Mouse (Mus musculus) left cerebral cortex, postnatal 36 days (tissue): ENCODE data around the gene Olfr849. TPM values are rescaled to one million over a fixed set of nuclear protein-coding genes. Genes with fewer than 3 reads are reported as not detected.

Experiments
- DNase-seq, 2 experiments: peaks; one replicate each; pipeline ENCODE4 v3.0.0; 2021 to 2022; ENCODE audit warnings: low spot score in 2 of 2, mixed read lengths in 1 of 2
- intact Hi-C: fragments of 180-260 bp; cut with DNase I; formaldehyde crosslinking; loops from one replicate; pipeline ENCODE4 v1.15.1; 2025
- total RNA-seq, 2 experiments: library from RNA; stranded (reverse); gene quantifications; 2 replicates each; pipeline ENCODE4 v1.2.3; 2021

Olfr849 gene
- not detected for total RNA-seq

DNA sequence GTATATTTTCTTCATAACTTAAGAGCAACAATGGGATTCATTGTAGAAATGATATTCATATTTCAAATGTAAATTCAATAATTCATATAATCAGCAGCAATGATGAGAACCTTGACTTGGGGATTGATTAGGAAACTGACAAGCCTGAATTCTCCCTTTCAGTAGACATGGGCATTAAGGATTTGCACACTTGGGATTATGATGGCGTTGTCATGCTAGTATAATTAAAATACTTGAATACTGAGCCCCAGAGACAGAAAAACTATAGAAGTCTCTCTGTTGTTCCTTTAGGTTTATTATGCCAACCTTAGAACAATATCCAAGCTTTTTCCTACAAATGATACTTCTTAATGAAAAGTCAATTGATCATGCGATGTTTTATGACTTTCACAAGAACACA lies at the start of gene Olfr849:
TSS of gene Olfr849 (plus strand) at position 301 of the 400 bp plus-strand sequence.
- intact Hi-C loops, result no loop called here
- DNase-seq, result no peak

DNA sequence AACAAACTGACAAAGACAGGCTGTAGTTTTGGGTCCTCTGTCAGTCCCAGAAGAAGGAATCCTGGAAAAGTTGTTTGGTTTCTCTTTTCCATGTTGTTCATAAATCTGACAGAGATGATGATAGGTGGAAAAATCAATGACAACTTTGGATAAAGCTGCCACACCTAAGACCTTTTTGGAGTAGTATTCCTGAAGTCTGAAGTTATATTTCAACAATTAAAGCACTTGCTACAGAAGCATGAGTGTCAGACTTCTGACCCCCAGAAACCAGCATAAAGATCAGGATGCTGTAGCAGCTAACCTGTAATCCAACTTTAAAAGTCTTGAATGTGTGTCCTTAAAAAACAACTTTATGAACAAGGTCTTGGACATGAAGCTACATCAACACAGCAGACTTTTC lies 38.1 kb downstream of the Olfr849 start, which contains the start of gene Olfr850:
TSS of gene Olfr850 (minus strand) at position 101 of the 400 bp plus-strand sequence.
- intact Hi-C loops, result no loop called here

DNA sequence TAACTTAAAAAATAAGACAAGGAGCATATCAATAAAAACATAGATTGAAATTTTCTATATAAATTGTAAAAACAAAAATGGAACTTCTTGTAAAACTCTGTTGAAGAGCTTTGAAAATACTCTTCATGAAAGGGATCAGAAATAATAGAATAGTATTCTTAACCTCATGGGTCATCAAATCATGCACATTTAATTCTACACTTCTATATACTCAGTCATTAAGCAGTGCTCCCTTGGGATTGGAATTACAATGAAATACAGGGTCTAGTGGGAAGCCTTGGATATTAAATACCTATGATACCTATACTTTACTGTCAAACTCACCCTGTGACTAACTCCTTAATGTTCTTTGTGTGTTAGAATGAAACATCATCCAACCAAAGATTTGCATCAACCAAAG lies 52.9 kb downstream of the Olfr849 start, which contains the start of gene Olfr851:
TSS of gene Olfr851 (plus strand) at position 301 of the 400 bp plus-strand sequence.
- intact Hi-C loops, result no loop called here
- DNase-seq, result no peak

More for the DNA sequence above, 38.1 kb downstream of the Olfr849 start, which contains the start of gene Olfr850:
- DNase-seq, result no peak

Other genes with a start within 250 kb of the Olfr849 start
- not detected for gene Olfr843, start 188.3 kb upstream of the Olfr849 start, total RNA-seq
- not detected for gene Olfr844, start 123.9 kb upstream of the Olfr849 start, total RNA-seq
- not detected for gene Olfr845, start 103.8 kb upstream of the Olfr849 start, total RNA-seq
- gene Olfr846, start 76.3 kb upstream of the Olfr849 start, total RNA-seq, result not detected
- not detected for gene Olfr847, start 61.6 kb upstream of the Olfr849 start, total RNA-seq
- gene Olfr850, start 38.0 kb downstream of the Olfr849 start, total RNA-seq, result not detected
- gene Olfr851, start 53.0 kb downstream of the Olfr849 start, total RNA-seq, result not detected
- gene Olfr853, start 100.8 kb downstream of the Olfr849 start, total RNA-seq, result not detected
- gene Olfr854, start 127.1 kb downstream of the Olfr849 start, total RNA-seq, result not detected
- gene Olfr855, start 142.4 kb downstream of the Olfr849 start, total RNA-seq, result not detected
- gene Zfp317, start 181.8 kb downstream of the Olfr849 start, total RNA-seq, result 10 to 100 TPM; 19.7 to 21.9 TPM